Mouse (Mus musculus) embryonic stem cell, embryonic (primary cell): ENCODE measurements around the gene Nfic.

Source experiments
- CTCF ChIA-PET, 4 experiments: fragments of 300-600 bp in 2 of 4; fragments of 350-600 bp in 2 of 4; sonication (Branson Sonifier 250); formaldehyde crosslinking; loops; one replicate each; lab custom pipeline; 2022; ENCODE audit warnings: inconsistent platforms in 2 of 4; lab: Charles Lee
- POLR2A ChIA-PET, 4 experiments: fragments of 300-600 bp in 2 of 4; fragments of 350-600 bp in 2 of 4; sonication (Branson Sonifier 250); formaldehyde crosslinking; loops; one replicate each; lab custom pipeline; 2022; ENCODE audit warnings: antibody characterized with exemption in 4 of 4, inconsistent platforms in 1 of 4; lab: Charles Lee

Nfic gene

GRCm38 (mm10) chr10:81379809-81380378 lies 75.5 kb downstream of the Nfic start:
- ChIA-PET CTCF (interaction anchor here in 1 of 4 experiments (2.1 kb wide), 1 partner anchor 10 kb away, joined by 16 read pairs; the partner anchor contains the start of gene Gm48552), POLR2A (interaction anchor here in 3 of 4 experiments (0.6 to 8.9 kb wide), 18 partner anchors 8 to 254 kb away, joined by 3 to 87 read pairs (median 8); partner anchors contain the start of genes 4930404N11Rik (in 3 of the 3), Cactin (in 1 of the 3), Gm48552 (in 1 of the 3) and Hmg20b (in 1 of the 3))

DNA sequence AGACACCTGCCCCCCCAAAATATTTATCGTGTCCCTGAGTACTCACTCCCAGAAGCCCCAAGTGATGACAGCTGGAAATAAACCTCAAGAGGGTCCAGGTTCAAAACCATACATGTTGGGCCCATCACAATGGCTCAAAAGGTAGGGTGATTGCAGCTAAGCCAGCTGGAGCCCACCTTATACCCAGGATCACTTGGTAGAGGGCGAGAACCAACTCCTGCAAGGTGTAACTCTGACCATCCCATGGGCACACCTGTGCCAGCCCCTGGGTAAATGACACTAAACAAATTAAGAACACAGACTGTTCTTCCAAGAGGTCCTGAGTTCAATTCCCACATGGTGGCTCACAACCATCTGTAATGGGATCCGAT lies 76.3 kb downstream of the Nfic start:
- ChIA-PET POLR2A (interaction anchor here (0.6 to 8.9 kb wide), 67 partner anchors 10 to 799 kb away, joined by 3 to 87 read pairs (median 5); partner anchors contain the start of genes Pip5k1c (in 3 of the 4), 4930404N11Rik (in 2 of the 4), Cactin (in 2 of the 4) and Hmg20b (in 2 of the 4)), CTCF (interaction anchor here in 3 of 4 experiments (0.5 to 3.0 kb wide), 33 partner anchors 10 to 874 kb away, joined by 3 to 25 read pairs (median 6); partner anchors contain the start of genes Atcay (in 1 of the 3), Cactin (in 1 of the 3), Gm48552 (in 1 of the 3) and Hmg20b (in 1 of the 3))

DNA sequence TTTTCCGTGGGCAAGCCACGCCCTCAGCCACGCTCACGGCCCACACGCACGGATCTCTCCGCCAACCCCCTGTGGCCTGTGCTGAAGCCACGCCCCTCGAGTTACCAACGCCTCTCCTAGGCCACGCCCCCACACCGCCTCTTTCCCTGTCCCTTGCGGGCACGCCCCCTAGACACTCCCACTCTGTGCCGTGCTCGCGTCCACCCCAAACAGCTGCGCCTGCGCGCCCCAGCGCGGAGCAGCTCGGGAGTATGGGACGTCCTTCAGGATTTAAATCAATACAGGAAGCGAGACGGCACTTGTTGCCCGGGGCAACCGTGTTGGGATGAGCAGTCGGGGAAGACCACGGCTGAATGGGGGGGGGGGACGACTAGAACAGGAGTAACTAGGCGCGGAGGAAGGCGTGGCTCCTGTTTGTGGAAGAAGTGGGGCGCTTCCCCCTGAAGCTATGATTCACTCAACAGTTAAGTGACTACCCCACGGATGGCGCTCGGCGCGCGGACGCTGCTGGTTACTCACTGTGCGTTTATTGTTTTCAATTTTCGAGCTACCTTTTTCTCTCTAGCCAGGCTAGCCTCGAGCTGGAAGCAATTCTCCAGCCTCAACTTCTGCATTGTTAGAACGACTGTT lies 76.8 kb downstream of the Nfic start:
- ChIA-PET POLR2A (interaction anchor here (0.6 to 8.9 kb wide), 91 partner anchors 9 to 812 kb away, joined by 3 to 87 read pairs (median 4); partner anchors contain the start of genes Cactin (in 3 of the 4), Map2k2 (in 3 of the 4), Pip5k1c (in 3 of the 4) and 4930404N11Rik (in 2 of the 4)), CTCF (interaction anchor here (0.5 to 3.0 kb wide), 43 partner anchors 10 to 874 kb away, joined by 3 to 25 read pairs (median 6); partner anchors contain the start of genes Atcay (in 1 of the 4), Cactin (in 1 of the 4), Gm48552 (in 1 of the 4) and Hmg20b (in 1 of the 4))

DNA sequence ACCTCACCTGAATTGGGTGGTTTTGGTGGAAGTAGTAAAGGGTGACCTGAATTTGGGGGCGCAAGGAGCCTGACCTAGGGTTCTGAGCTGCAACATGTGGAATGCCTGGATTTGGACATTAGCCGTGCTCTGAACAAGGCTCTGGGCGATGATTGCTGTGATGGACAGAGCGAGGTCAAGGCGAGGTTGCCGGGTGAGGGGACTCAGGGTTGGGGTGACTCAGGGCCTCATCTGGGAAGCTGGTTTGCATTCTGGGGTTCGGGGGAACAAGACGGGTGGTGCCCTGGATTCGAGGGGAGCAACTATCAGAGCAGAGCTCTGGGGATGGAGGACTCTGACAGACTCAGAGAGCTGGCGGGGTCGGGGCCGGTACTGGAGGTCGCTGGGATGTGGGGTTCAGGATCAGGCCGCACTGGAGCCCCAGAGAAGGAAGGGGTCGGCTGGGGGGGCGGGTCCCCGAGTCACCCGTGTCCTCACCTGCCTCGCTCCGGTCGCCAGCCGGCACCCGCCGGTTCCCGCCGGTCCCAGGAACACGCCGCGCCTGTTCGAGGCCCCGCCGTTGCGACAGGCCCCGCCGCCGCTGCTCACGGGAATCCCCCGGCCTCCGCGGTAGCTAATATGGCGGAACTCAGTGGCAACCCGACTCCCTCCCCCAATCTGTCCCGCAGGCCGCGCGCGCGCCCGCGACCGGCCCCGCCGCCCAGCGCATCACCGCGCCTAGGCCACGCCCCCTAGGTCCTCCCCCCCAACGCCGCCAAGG lies 77.5 kb downstream of the Nfic start, which contains the start of gene Fzr1:
Gene Fzr1 (minus strand): TSS at position 724 of the 760 bp plus-strand sequence.
- CTCF ChIA-PET = interaction anchor here (0.5 to 3.0 kb wide), 40 partner anchors 12 to 497 kb away, joined by 3 to 25 read pairs (median 6); partner anchors contain the start of genes Cactin (in 1 of the 4), Gm48552 (in 1 of the 4), Hmg20b (in 1 of the 4) and Nmrk2 (in 1 of the 4)

GRCm38 (mm10) chr10:81377362-81377664 lies 78.1 kb downstream of the Nfic start:
- CTCF ChIA-PET = interaction anchor here in 2 of 4 experiments (0.7 to 3.0 kb wide), 14 partner anchors 11 to 174 kb away, joined by 3 to 25 read pairs (median 5); partner anchors contain the start of genes 4930404N11Rik (in 1 of the 2), Celf5 (in 1 of the 2), Hmg20b (in 1 of the 2) and Pip5k1c (in 1 of the 2)
- POLR2A ChIA-PET = interaction anchor here in 3 of 4 experiments (0.7 to 8.9 kb wide), 45 partner anchors 9 to 701 kb away, joined by 3 to 87 read pairs (median 6); partner anchors contain the start of genes Cactin (in 3 of the 3), 4930404N11Rik (in 2 of the 3), Hmg20b (in 2 of the 3) and Mfsd12 (in 2 of the 3)

More for the DNA sequence above, 77.5 kb downstream of the Nfic start, which contains the start of gene Fzr1:
- POLR2A ChIA-PET = interaction anchor here (0.5 to 8.9 kb wide), 84 partner anchors 8 to 811 kb away, joined by 3 to 87 read pairs (median 5); partner anchors contain the start of genes Pip5k1c (in 3 of the 4), 4930404N11Rik (in 2 of the 4), Cactin (in 2 of the 4) and Hmg20b (in 2 of the 4)

DNA sequence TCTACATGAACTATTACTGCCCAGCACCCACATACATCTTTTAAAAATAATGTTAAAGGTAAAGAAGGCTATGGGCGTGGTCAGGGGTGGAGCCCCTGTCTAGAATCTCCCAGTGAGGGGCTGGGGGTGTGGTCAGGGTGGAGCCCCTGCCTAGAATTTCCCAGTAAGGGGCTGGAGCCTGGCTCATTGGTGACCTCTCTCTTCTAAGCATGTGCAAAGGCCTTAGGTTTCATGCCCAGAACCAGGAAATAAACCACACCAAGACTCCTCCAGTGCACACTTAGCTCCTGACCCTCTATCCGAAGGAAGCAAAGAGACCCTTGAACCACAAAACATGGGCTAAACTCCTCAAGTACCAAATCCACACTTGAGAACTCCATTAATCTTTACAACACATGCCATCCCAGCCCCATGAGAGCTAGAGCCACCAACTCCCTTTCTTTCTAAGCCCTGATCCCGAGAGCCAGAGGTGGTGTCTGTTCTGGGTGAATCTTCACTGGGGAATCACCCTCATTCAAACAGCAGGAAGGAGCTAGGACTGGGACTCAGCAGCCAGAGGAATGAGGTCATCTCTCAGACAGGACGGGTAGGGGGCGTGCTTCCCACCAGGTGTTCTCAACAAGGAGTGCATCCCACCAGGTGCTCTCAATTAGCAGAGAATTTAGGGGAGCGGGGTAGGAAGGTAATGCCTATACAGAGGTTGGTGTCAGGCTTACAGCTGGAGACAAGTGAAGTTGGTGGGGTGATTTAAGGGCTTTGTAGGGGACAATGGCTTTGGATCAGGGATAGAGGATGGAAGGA lies 78.7 kb downstream of the Nfic start:
- CTCF ChIA-PET = interaction anchor here in 3 of 4 experiments (0.6 to 3.0 kb wide), 15 partner anchors 10 to 175 kb away, joined by 3 to 25 read pairs (median 3); partner anchors contain the start of genes 4930404N11Rik (in 1 of the 3), Celf5 (in 1 of the 3), Hmg20b (in 1 of the 3) and Pip5k1c (in 1 of the 3)
- POLR2A ChIA-PET = interaction anchor here in 3 of 4 experiments (0.5 to 8.9 kb wide), 43 partner anchors 9 to 700 kb away, joined by 3 to 87 read pairs (median 5); partner anchors contain the start of genes Cactin (in 3 of the 3), 4930404N11Rik (in 2 of the 3), Hmg20b (in 2 of the 3) and Mfsd12 (in 2 of the 3)

GRCm38 (mm10) chr10:81375322-81375721 lies 80.1 kb downstream of the Nfic start:
- ChIA-PET POLR2A (interaction anchor here in 2 of 4 experiments (0.5 to 8.9 kb wide), 8 partner anchors 8 to 851 kb away, joined by 3 to 87 read pairs (median 17); partner anchors contain the start of gene 4930404N11Rik (in 1 of the 2)), CTCF (interaction anchor here in 1 of 4 experiments (1.0 kb wide), 1 partner anchor 21 kb away, joined by 3 read pairs; no protein-coding TSS in a partner anchor)

GRCm38 (mm10) chr10:81367207-81367495 lies 88.3 kb downstream of the Nfic start:
- POLR2A ChIA-PET = interaction anchor here (0.8 to 8.1 kb wide), 24 partner anchors 9 to 174 kb away, joined by 3 to 87 read pairs (median 5); partner anchors contain the start of genes Fzr1 (in 2 of the 4), Pip5k1c (in 2 of the 4), Cactin (in 1 of the 4) and Dohh (in 1 of the 4)
- CTCF ChIA-PET = interaction anchor here in 1 of 4 experiments (0.7 to 1.7 kb wide), 3 partner anchors 10 to 62 kb away, joined by 3 to 6 read pairs (median 4); partner anchors contain the start of gene Hmg20b

- ChIA-PET CTCF (interaction anchor here in 1 of 4 experiments (0.6 to 1.7 kb wide), 6 partner anchors 10 to 74 kb away, joined by 3 to 8 read pairs (median 4); partner anchors contain the start of genes Gipc3, Hmg20b and Pip5k1c), POLR2A (interaction anchor here (0.6 to 8.1 kb wide), 44 partner anchors 10 to 174 kb away, joined by 3 to 87 read pairs (median 4); partner anchors contain the start of genes Dohh (in 3 of the 4), Gm48551 (in 3 of the 4), Cactin (in 2 of the 4) and Fzr1 (in 2 of the 4))
These were observed 88.8 kb downstream of the Nfic start for GRCm38 (mm10) chr10:81366477-81367206.

- CTCF ChIA-PET = interaction anchor here in 1 of 4 experiments (0.6 to 1.7 kb wide), 8 partner anchors 9 to 480 kb away, joined by 3 to 8 read pairs (median 3); partner anchors contain the start of genes Celf5, Gipc3, Hmg20b and Pip5k1c
These were observed 89.6 kb downstream of the Nfic start, which contains the start of gene 4930404N11Rik for GRCm38 (mm10) chr10:81365672-81366476. Gene 4930404N11Rik (minus strand): TSS chr10:81365816.

DNA sequence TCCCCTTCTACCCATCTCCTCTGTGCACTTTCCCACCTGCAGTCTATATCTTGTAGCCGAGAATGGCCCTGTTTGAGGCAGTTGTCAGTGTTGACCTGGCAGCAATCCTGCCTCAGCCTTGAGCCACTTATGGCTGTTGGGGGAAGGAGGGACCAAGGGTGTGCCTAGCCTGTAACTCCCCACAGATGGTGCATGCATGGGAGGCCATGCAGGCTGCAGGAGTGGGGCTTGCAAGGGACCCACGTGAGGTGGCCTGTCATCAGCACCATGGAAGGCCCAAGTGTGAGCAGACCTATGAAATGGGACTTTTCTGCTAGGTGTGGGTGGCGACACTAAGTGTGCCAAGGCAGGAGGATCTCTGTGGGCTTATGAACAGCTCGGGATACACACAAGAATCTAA lies 90.4 kb downstream of the Nfic start:
- ChIA-PET POLR2A (interaction anchor here (0.9 to 8.1 kb wide), 30 partner anchors 8 to 180 kb away, joined by 3 to 87 read pairs (median 6); partner anchors contain the start of genes Dohh (in 3 of the 4), Gm48551 (in 3 of the 4), Fzr1 (in 2 of the 4) and Mfsd12 (in 2 of the 4)), CTCF (interaction anchor here in 1 of 4 experiments (1.0 to 1.7 kb wide), 4 partner anchors 14 to 85 kb away, joined by 3 to 8 read pairs (median 3); partner anchors contain the start of gene Pip5k1c)

More at GRCm38 (mm10) chr10:81365672-81366476, 89.6 kb downstream of the Nfic start, which contains the start of gene 4930404N11Rik:
- POLR2A ChIA-PET = interaction anchor here (0.6 to 8.1 kb wide), 47 partner anchors 9 to 181 kb away, joined by 3 to 87 read pairs (median 4); partner anchors contain the start of genes Dohh (in 3 of the 4), Gm48551 (in 3 of the 4), Fzr1 (in 2 of the 4) and Mfsd12 (in 2 of the 4)

DNA sequence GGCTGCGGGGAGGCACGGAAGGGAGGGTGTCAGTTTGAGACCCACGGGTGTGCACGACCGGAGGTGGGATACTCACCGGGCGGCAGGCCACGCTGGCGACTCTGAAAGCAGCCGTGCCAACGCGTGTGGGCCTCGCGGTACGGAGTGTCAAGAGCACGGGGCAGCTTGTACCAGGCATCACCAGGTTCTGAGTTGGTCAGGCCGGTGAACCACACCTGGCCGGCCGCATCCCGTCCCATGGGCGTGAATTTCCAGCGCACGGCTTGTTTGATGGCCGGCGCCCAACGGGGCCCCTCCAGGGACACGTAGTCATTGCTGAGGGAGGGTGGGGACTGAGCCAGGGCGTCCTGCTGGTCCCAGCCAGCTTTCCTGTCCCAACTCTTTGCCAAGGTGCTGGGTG lies 90.8 kb downstream of the Nfic start:
- ChIA-PET CTCF (interaction anchor here in 3 of 4 experiments (0.7 to 1.6 kb wide), 5 partner anchors 14 to 178 kb away, joined by 3 to 5 read pairs (median 3); partner anchors contain the start of gene Pip5k1c (in 1 of the 3)), POLR2A (interaction anchor here in 3 of 4 experiments (0.6 to 8.1 kb wide), 23 partner anchors 9 to 416 kb away, joined by 3 to 87 read pairs (median 4); partner anchors contain the start of genes Fzr1 (in 2 of the 3), Pip5k1c (in 1 of the 3) and Tbxa2r (in 1 of the 3))
